In the genomic region with DNA sequence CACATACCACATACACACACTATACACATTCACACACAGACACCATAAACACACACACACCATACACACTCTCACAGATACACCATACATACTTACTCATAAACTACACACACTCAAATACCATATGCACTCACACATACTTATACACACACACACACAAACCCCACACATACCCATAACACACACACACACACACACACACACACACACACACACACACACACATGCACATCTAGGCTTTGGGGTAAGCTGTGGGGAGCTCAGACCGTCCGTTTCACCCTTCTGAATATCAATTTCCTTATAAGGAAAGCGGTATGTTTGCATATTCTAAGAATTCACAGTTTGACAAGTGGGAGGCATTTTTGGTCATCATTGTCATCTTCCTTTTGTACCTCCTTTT, we compare ENCODE assay signal across 16 mouse cellular contexts. TPM values are rescaled to one million over a fixed set of nuclear protein-coding genes. Genes with fewer than 3 reads are reported as not detected.
DNase-seq lines count a peak whose midpoint lies in the region; ATAC-seq lines count a peak whose summit lies in the region.
"Had no signal": no experiment of that assay in that cellular context is flagged by ENCODE, and none has a peak within 500 bp of the region (broad histone marks: within the 10 kb centered on the region; RNA-seq: fewer than 3 reads in every experiment).

No protein-coding gene starts in this region.

- peaks cover 10% of the 10 kb centered on the region; the same call in 1 of the 2 replicates for H3K36me3 ChIP-seq in heart, embryonic 13.5 days
- H3K36me3 ChIP-seq in megakaryocyte, embryonic 14.5 days (replicated peaks; ENCODE audit: low read length), result peaks cover 23% of the 10 kb centered on the region
- no peaks in the 10 kb centered on the region for H3K36me3 ChIP-seq in intestine, embryonic 15.5 days
- no peaks in the 10 kb centered on the region for H3K36me3 ChIP-seq in stomach, embryonic 15.5 days
- H3K36me3 ChIP-seq in hindbrain, embryonic 11.5 days (ENCODE audit: control insufficient read depth, insufficient read depth, low read length), result no peaks in the 10 kb centered on the region
- H3K36me3 ChIP-seq: hindbrain, embryonic 13.5 days; limb, embryonic 12.5 days had no signal

- no peaks in the 10 kb centered on the region for H3K9me3 ChIP-seq in heart, embryonic 13.5 days
- 0 out of 2 replicates have a peak, but pooled peaks cover 4% of the 10 kb centered on the region for H3K9me3 ChIP-seq in megakaryocyte, embryonic 14.5 days
- no peaks in the 10 kb centered on the region for H3K9me3 ChIP-seq in intestine, embryonic 15.5 days
- no peaks in the 10 kb centered on the region for H3K9me3 ChIP-seq in stomach, embryonic 15.5 days
- H3K9me3 ChIP-seq in hindbrain, embryonic 11.5 days (ENCODE audit: control insufficient read depth, low read length), result no peaks in the 10 kb centered on the region
- H3K9me3 ChIP-seq: hindbrain, embryonic 13.5 days; limb, embryonic 12.5 days had no signal

- H3K4me3 ChIP-seq in heart, embryonic 13.5 days, result no peak overlapping the region
- H3K4me3 ChIP-seq in megakaryocyte, embryonic 14.5 days (replicated peaks), result peak overlapping the region; percentile 90
- no peak overlapping the region for H3K4me3 ChIP-seq in intestine, embryonic 15.5 days (replicated peaks)
- H3K4me3 ChIP-seq in stomach, embryonic 15.5 days (replicated peaks), result no peak overlapping the region
- no peak overlapping the region for H3K4me3 ChIP-seq in hindbrain, embryonic 11.5 days (ENCODE audit: low read depth, low read length)
- H3K4me3 ChIP-seq: heart, adult 2 months; hindbrain, embryonic 13.5 days; limb, embryonic 12.5 days had no signal

- WGBS in heart, embryonic 13.5 days, result 69% methylated on average over 3 of the region's 3 CpGs
- 49% methylated on average over 3 of the region's 3 CpGs for WGBS in intestine, embryonic 15.5 days
- 42% methylated on average over 3 of the region's 3 CpGs for WGBS in stomach, embryonic 15.5 days
- 86% methylated on average over 3 of the region's 3 CpGs for WGBS in hindbrain, embryonic 11.5 days

- 0 out of 2 replicates have a peak overlapping the region, but pooled peaks have one; percentile 59 for H3K4me2 ChIP-seq in heart, embryonic 13.5 days
- H3K4me2 ChIP-seq in intestine, embryonic 15.5 days (replicated peaks), result peak overlapping the region; percentile 47; the same call in 1 of the 2 replicates
- H3K4me2 ChIP-seq in stomach, embryonic 15.5 days, result peak overlapping the region; percentile 44; the same call in 1 of the 2 replicates
- no peak overlapping the region for H3K4me2 ChIP-seq in hindbrain, embryonic 11.5 days (replicated peaks; ENCODE audit: low read depth, low read length)
- H3K4me2 ChIP-seq: limb, embryonic 12.5 days had no signal

- no peak for ATAC-seq in heart, embryonic 13.5 days (ENCODE audit: extremely low read depth, insufficient number of reproducible peaks, low FRiP score, low TSS enrichment)
- ATAC-seq in megakaryocyte, adult 5-6 weeks (ENCODE audit: poor library complexity, severe bottlenecking), result no peak
- no peak for ATAC-seq in intestine, embryonic 15.5 days
- no peak for ATAC-seq in stomach, embryonic 15.5 days (ENCODE audit: insufficient read depth, low FRiP score, low read depth)
- no peak for ATAC-seq in hindbrain, embryonic 11.5 days (ENCODE audit: low FRiP score)

- no peak for DNase-seq in heart, postnatal 36 days
- DNase-seq in adipocyte (ENCODE audit: low spot score), result no peak
- DNase-seq in hindbrain, embryonic 11.5 days (ENCODE audit: low spot score), result no peak
- DNase-seq: cerebellum, adult 9-10 months; heart, adult 2 months; kidney, postnatal 10 days; right cerebral cortex, postnatal 14 days had no signal

- H3K9ac ChIP-seq in heart, embryonic 13.5 days, result peak overlapping the region; percentile 67; the same call in 1 of the 2 replicates
- H3K9ac ChIP-seq in intestine, embryonic 15.5 days, result no peak overlapping the region
- no peak overlapping the region for H3K9ac ChIP-seq in stomach, embryonic 15.5 days
- no peak overlapping the region for H3K9ac ChIP-seq in hindbrain, embryonic 11.5 days (ENCODE audit: low read depth, low read length)
- H3K9ac ChIP-seq: hindbrain, embryonic 13.5 days; limb, embryonic 12.5 days had no signal

- H3K27ac ChIP-seq in heart, embryonic 13.5 days (replicated peaks), result no peak overlapping the region
- no peak overlapping the region for H3K27ac ChIP-seq in intestine, embryonic 15.5 days
- no peak overlapping the region for H3K27ac ChIP-seq in stomach, embryonic 15.5 days
- no peak overlapping the region for H3K27ac ChIP-seq in hindbrain, embryonic 11.5 days (ENCODE audit: low read depth, low read length)
- H3K27ac ChIP-seq: heart, adult 2 months; hindbrain, embryonic 13.5 days; limb, embryonic 12.5 days had no signal

- H3K4me1 ChIP-seq in heart, embryonic 13.5 days, result peaks cover 27% of the 10 kb centered on the region
- H3K4me1 ChIP-seq in megakaryocyte, embryonic 14.5 days, result peaks cover 81% of the 10 kb centered on the region
- H3K4me1 ChIP-seq in intestine, embryonic 15.5 days (replicated peaks), result peaks cover 31% of the 10 kb centered on the region
- peaks cover 19% of the 10 kb centered on the region for H3K4me1 ChIP-seq in stomach, embryonic 15.5 days
- H3K4me1 ChIP-seq in hindbrain, embryonic 11.5 days (replicated peaks; ENCODE audit: control insufficient read depth, insufficient read depth, low read length), result no peaks in the 10 kb centered on the region

- intact Hi-C loops in heart, postnatal 36 days (cut with DNase I), result no loop called here

- no peaks in the 10 kb centered on the region for H3K27me3 ChIP-seq in heart, embryonic 13.5 days (replicated peaks)
- no peaks in the 10 kb centered on the region for H3K27me3 ChIP-seq in megakaryocyte, embryonic 14.5 days (replicated peaks)
- no peaks in the 10 kb centered on the region for H3K27me3 ChIP-seq in intestine, embryonic 15.5 days (replicated peaks)
- no peaks in the 10 kb centered on the region for H3K27me3 ChIP-seq in stomach, embryonic 15.5 days (replicated peaks)
- H3K27me3 ChIP-seq in hindbrain, embryonic 11.5 days (ENCODE audit: control insufficient read depth, insufficient read depth, low read length), result no peaks in the 10 kb centered on the region
- H3K27me3 ChIP-seq: hindbrain, embryonic 13.5 days; limb, embryonic 12.5 days had no signal

RNA-seq across cellular contexts. Expression of a gene that starts 1.7 kb away (rescaled TPM):
- 33.0 and 34.1 TPM in 2 replicates for polyA plus RNA-seq in heart, embryonic 13.5 days (2015; fragmentation: Nextera tagmentation; extraction: Ambion mirVana)
- total RNA-seq in heart, postnatal 36 days (2021), result 10 to 100 TPM; 26.8 to 28.1 TPM
- 13.4 and 21.1 TPM in 2 replicates for polyA plus RNA-seq in megakaryocyte, embryonic 14.5 days (2012; ENCODE audit: insufficient read depth, low replicate concordance)
- total RNA-seq in megakaryocyte, adult 5-6 weeks (2015), result 49.8 and 56.2 TPM in 2 replicates
- total RNA-seq in megakaryocyte, adult 5-6 weeks (2017), result 30.1 and 38.2 TPM in 2 replicates
- polyA plus RNA-seq in intestine, embryonic 15.5 days (2015; fragmentation: Nextera tagmentation; extraction: Ambion mirVana), result 27.8 and 28.6 TPM in 2 replicates
- polyA plus RNA-seq in stomach, embryonic 15.5 days (2015; fragmentation: Nextera tagmentation; extraction: Ambion mirVana), result 26.2 and 28.6 TPM in 2 replicates
- polyA plus RNA-seq in hindbrain, embryonic 11.5 days (2014; fragmentation: Nextera tagmentation; extraction: Ambion mirVana), result 25.9 and 27.6 TPM in 2 replicates

RNA-seq across cellular contexts. Expression of a gene that starts 9.7 kb away (rescaled TPM):
- polyA plus RNA-seq in heart, embryonic 13.5 days (2015; fragmentation: Nextera tagmentation; extraction: Ambion mirVana), result 60.0 and 63.2 TPM in 2 replicates
- 10 to 100 TPM; 24.6 to 26.6 TPM for total RNA-seq in heart, postnatal 36 days (2021)
- polyA plus RNA-seq in megakaryocyte, embryonic 14.5 days (2012; ENCODE audit: insufficient read depth, low replicate concordance), result 148 and 403 TPM in 2 replicates
- 82.1 and 84.4 TPM in 2 replicates for total RNA-seq in megakaryocyte, adult 5-6 weeks (2015)
- total RNA-seq in megakaryocyte, adult 5-6 weeks (2017), result 73.9 and 79.2 TPM in 2 replicates
- 95.7 and 99.6 TPM in 2 replicates for polyA plus RNA-seq in intestine, embryonic 15.5 days (2015; fragmentation: Nextera tagmentation; extraction: Ambion mirVana)
- 89.8 and 91.4 TPM in 2 replicates for polyA plus RNA-seq in stomach, embryonic 15.5 days (2015; fragmentation: Nextera tagmentation; extraction: Ambion mirVana)
- 77.3 and 79.9 TPM in 2 replicates for polyA plus RNA-seq in hindbrain, embryonic 11.5 days (2014; fragmentation: Nextera tagmentation; extraction: Ambion mirVana)

RNA-seq across cellular contexts. Expression of a gene that starts 18.2 kb away (rescaled TPM):
- 0.18 and 0.28 TPM in 2 replicates for polyA plus RNA-seq in heart, embryonic 13.5 days (2015; fragmentation: Nextera tagmentation; extraction: Ambion mirVana)
- total RNA-seq in heart, postnatal 36 days (2021), result not detected
- polyA plus RNA-seq in megakaryocyte, embryonic 14.5 days (2012; ENCODE audit: insufficient read depth, low replicate concordance), result 3.0 TPM in 1 of 2 replicates, not detected in the other
- not detected in 2 replicates for total RNA-seq in megakaryocyte, adult 5-6 weeks (2015)
- total RNA-seq in megakaryocyte, adult 5-6 weeks (2017), result not detected in 2 replicates
- 0.13 and 0.34 TPM in 2 replicates for polyA plus RNA-seq in intestine, embryonic 15.5 days (2015; fragmentation: Nextera tagmentation; extraction: Ambion mirVana)
- polyA plus RNA-seq in stomach, embryonic 15.5 days (2015; fragmentation: Nextera tagmentation; extraction: Ambion mirVana), result 0.27 and 0.45 TPM in 2 replicates
- polyA plus RNA-seq in hindbrain, embryonic 11.5 days (2014; fragmentation: Nextera tagmentation; extraction: Ambion mirVana), result 2.3 and 3.0 TPM in 2 replicates
- total RNA-seq: gastrocnemius, adult 18-20 months; heart, adult 2 months; megakaryocyte progenitor cell, adult 5-6 weeks had no signal
- polyA plus RNA-seq: heart, adult 2 months; limb, embryonic 12.5 days had no signal

RNA-seq across cellular contexts. Expression of a gene that starts 18.6 kb away (rescaled TPM):
- polyA plus RNA-seq in heart, embryonic 13.5 days (2015; fragmentation: Nextera tagmentation; extraction: Ambion mirVana), result 19.0 and 21.3 TPM in 2 replicates
- 1 to 10 TPM; 5.0 to 6.6 TPM for total RNA-seq in heart, postnatal 36 days (2021)
- 39.7 and 57.5 TPM in 2 replicates for polyA plus RNA-seq in megakaryocyte, embryonic 14.5 days (2012; ENCODE audit: insufficient read depth, low replicate concordance)
- total RNA-seq in megakaryocyte, adult 5-6 weeks (2015), result 0.91 and 4.6 TPM in 2 replicates
- total RNA-seq in megakaryocyte, adult 5-6 weeks (2017), result 2.6 and 3.0 TPM in 2 replicates
- polyA plus RNA-seq in intestine, embryonic 15.5 days (2015; fragmentation: Nextera tagmentation; extraction: Ambion mirVana), result 30.1 and 35.5 TPM in 2 replicates
- 33.8 and 34.1 TPM in 2 replicates for polyA plus RNA-seq in stomach, embryonic 15.5 days (2015; fragmentation: Nextera tagmentation; extraction: Ambion mirVana)
- 11.2 and 13.6 TPM in 2 replicates for polyA plus RNA-seq in hindbrain, embryonic 11.5 days (2014; fragmentation: Nextera tagmentation; extraction: Ambion mirVana)

RNA-seq across cellular contexts. Expression of a gene that starts 34.5 kb away (rescaled TPM):
- polyA plus RNA-seq in heart, embryonic 13.5 days (2015; fragmentation: Nextera tagmentation; extraction: Ambion mirVana), result 37.0 and 40.0 TPM in 2 replicates
- 1 to 10 TPM; 6.8 to 9.6 TPM for total RNA-seq in heart, postnatal 36 days (2021)
- 30.1 and 93.0 TPM in 2 replicates for polyA plus RNA-seq in megakaryocyte, embryonic 14.5 days (2012; ENCODE audit: insufficient read depth, low replicate concordance)
- 19.0 and 24.2 TPM in 2 replicates for total RNA-seq in megakaryocyte, adult 5-6 weeks (2015)
- total RNA-seq in megakaryocyte, adult 5-6 weeks (2017), result 17.7 and 17.8 TPM in 2 replicates
- 61.4 and 64.2 TPM in 2 replicates for polyA plus RNA-seq in intestine, embryonic 15.5 days (2015; fragmentation: Nextera tagmentation; extraction: Ambion mirVana)
- polyA plus RNA-seq in stomach, embryonic 15.5 days (2015; fragmentation: Nextera tagmentation; extraction: Ambion mirVana), result 63.8 and 68.5 TPM in 2 replicates
- polyA plus RNA-seq in hindbrain, embryonic 11.5 days (2014; fragmentation: Nextera tagmentation; extraction: Ambion mirVana), result 53.1 and 53.5 TPM in 2 replicates
